Mouse (Mus musculus) liver, adult 2 months (tissue): ENCODE measurements around the gene Bcl11a. TPM values are rescaled to one million over a fixed set of nuclear protein-coding genes. Genes with fewer than 3 reads are reported as not detected.

ENCODE experiments used
- DNase-seq: peaks from one replicate; pipeline ENCODE4 v3.0.0-alpha.2; 2011; ENCODE audit warnings: low read depth, low spot score; ENCODE audit errors: extremely low read depth
- H3K27ac ChIP-seq: fragments of 200-500 bp; replicated peaks from 2 replicates; pipeline ENCODE4 v1.5.1; 2012; ENCODE audit warnings: low read depth, mild to moderate bottlenecking, control low read depth, inconsistent platforms, low read length; ENCODE audit not compliant: insufficient read depth
- H3K27me3 ChIP-seq: fragments of 200-500 bp; 2 replicates; pipeline ENCODE4 v1.6.1; 2012; ENCODE audit warnings: mild to moderate bottlenecking, moderate library complexity, low read length, inconsistent platforms; ENCODE audit not compliant: control insufficient read depth, insufficient read depth
- H3K36me3 ChIP-seq: fragments of 200-500 bp; 2 replicates; pipeline ENCODE4 v1.6.1; 2012; ENCODE audit warnings: low read length, inconsistent platforms; ENCODE audit not compliant: control insufficient read depth, insufficient read depth
- H3K4me1 ChIP-seq: fragments of 200-500 bp; 2 replicates; pipeline ENCODE4 v1.6.1; 2011; ENCODE audit warnings: low read length; ENCODE audit not compliant: control insufficient read depth, insufficient read depth
- H3K4me3 ChIP-seq: fragments of 200-500 bp; 2 replicates; pipeline ENCODE4 v1.5.1; 2011; ENCODE audit warnings: low read depth, mild to moderate bottlenecking, control low read depth, low read length, moderate library complexity; ENCODE audit not compliant: insufficient read depth
- H3K79me2 ChIP-seq: fragments of 200-500 bp; 2 replicates; pipeline ENCODE4 v1.6.1; 2012; ENCODE audit warnings: inconsistent platforms, mild to moderate bottlenecking, low read length, moderate library complexity; ENCODE audit not compliant: control insufficient read depth, insufficient read depth
- H3K9ac ChIP-seq: fragments of 200-500 bp; 2 replicates; pipeline ENCODE4 v1.6.1; 2012; ENCODE audit warnings: low read depth, mild to moderate bottlenecking, control low read depth, inconsistent platforms, low read length
- CTCF ChIP-seq: fragments of 200-500 bp; IDR thresholded peaks from 2 replicates; pipeline ENCODE4 v1.5.1; 2011; ENCODE audit warnings: low read depth, low read length, control low read depth
- POLR2A ChIP-seq: fragments of 200-500 bp; IDR thresholded peaks from 2 replicates; pipeline ENCODE4 v1.6.1; 2011; ENCODE audit warnings: low read length, control low read depth; ENCODE audit not compliant: insufficient read depth; ENCODE audit errors: extremely low read depth
- WGBS: fragments of 180-500 bp; shearing (Covaris S2); methylation state at CpG from one replicate; pipeline ENCODE4 v1.1.7; 2018; 5-methylcytosine and 5-hydroxymethylcytosine counted together
- polyA plus RNA-seq: library from polyadenylated mRNA; depleted of rRNA; stranded (reverse); fragments of >200 nt; gene quantifications from 2 replicates; pipeline ENCODE4 v1.2.3, GENCODE M21; 2012
- total RNA-seq: library from RNA; depleted of rRNA; stranded (reverse); fragments of >200 nt; gene quantifications from 2 replicates; pipeline ENCODE4 v1.2.3, GENCODE M21; 2014

Bcl11a gene
- total and polyA plus RNA-seq, 2 experiments, result 0.09 to 0.13 TPM

DNA sequence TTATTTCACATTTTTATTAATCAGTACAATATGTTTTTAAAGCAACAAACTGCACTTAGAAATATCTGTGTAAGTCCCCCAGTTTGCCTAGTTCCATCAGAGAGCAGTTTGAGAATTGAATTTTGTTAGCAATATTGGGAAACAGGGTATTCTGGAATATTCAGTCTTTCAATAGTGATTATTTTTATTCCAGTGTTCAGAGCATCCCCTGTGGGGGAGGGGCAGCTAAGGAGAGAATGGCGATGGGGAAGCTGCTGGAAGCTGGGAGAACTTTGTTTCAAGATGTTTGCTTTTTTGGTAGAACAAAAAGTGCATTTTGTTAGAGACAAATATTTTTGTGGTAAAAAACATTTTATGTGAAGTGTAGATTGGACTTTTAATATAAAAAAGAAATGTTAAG, 18.7 kb upstream of the Bcl11a start:
- Histone ChIP-seq H3K4me3 (no peak overlapping the region), H3K27ac (no peak overlapping the region), H3K36me3 (no peaks in the 10 kb centered on the region), H3K27me3 (no peaks in the 10 kb centered on the region; the same call in 1 of the 2 replicates), H3K4me1 (no peaks in the 10 kb centered on the region), H3K9ac (no peak overlapping the region), H3K79me2 (no peaks in the 10 kb centered on the region)
- TF ChIP-seq CTCF (no peak), POLR2A (no peak)
- DNase-seq, result no peak
- 22% methylated on average over 1 of the region's 1 CpGs for WGBS

DNA sequence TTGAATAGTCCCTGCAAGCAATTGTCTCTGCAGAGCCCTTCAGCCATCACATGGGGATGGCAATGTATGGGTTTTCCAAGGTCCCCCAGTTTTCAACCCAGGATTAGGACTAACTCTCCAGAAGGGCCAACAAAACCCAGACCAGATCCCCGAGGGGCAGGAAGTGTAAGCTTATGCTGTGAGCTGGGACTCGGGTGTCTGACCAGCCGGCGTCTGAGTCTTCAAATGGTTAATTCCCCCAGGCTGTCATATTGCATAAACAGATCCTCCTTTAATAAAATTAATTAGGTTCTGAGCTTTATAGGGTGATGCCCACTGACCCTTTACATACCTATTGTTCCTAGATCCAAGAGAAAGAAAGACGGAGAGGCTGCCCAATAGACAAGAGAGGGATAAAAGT, 17.4 kb upstream of the Bcl11a start:
- 11% methylated on average over 5 of the region's 5 CpGs for whole genome bisulfite sequencing
- no peak overlapping the region for H3K4me3 ChIP-seq
- H3K79me2 ChIP-seq, result no peaks in the 10 kb centered on the region
- no peak for DNase-seq
- no peak overlapping the region for H3K27ac ChIP-seq
- H3K27me3 ChIP-seq, result no peaks in the 10 kb centered on the region; the same call in 1 of the 2 replicates
- H3K9ac ChIP-seq, result no peak overlapping the region
- TF ChIP-seq POLR2A (no peak), CTCF (no peak)
- no peaks in the 10 kb centered on the region for H3K36me3 ChIP-seq
- H3K4me1 ChIP-seq, result no peaks in the 10 kb centered on the region

DNA sequence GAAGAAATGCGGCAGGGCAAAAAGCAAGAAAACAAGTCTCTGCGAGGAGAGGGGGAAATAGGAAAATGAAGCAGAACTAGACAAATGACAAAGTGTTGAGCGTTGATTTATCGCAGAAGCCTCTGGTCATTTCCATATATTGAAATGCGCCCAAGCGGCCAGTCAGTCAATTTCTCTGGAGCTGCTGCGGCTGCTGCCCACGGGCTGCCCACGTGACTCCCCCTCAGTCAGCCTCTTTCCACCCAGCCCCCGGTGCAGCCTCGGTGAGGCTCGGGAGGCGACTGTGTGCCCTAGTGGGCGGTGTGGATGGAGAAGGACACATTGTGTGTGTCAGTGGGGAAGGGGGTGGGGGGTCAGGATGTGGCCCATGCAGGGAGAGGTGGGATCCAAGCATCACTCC, 16.0 kb upstream of the Bcl11a start:
- no peak for DNase-seq
- H3K9ac ChIP-seq, result no peak overlapping the region
- no peak for TF ChIP-seq POLR2A
- 3% methylated on average over 14 of the region's 14 CpGs for WGBS
- H3K4me3 ChIP-seq, result no peak overlapping the region
- no peak overlapping the region for H3K27ac ChIP-seq
- H3K79me2 ChIP-seq, result no peaks in the 10 kb centered on the region
- H3K36me3 ChIP-seq, result no peaks in the 10 kb centered on the region
- no peaks in the 10 kb centered on the region; the same call in 1 of the 2 replicates for H3K27me3 ChIP-seq
- no peaks in the 10 kb centered on the region for H3K4me1 ChIP-seq

DNA sequence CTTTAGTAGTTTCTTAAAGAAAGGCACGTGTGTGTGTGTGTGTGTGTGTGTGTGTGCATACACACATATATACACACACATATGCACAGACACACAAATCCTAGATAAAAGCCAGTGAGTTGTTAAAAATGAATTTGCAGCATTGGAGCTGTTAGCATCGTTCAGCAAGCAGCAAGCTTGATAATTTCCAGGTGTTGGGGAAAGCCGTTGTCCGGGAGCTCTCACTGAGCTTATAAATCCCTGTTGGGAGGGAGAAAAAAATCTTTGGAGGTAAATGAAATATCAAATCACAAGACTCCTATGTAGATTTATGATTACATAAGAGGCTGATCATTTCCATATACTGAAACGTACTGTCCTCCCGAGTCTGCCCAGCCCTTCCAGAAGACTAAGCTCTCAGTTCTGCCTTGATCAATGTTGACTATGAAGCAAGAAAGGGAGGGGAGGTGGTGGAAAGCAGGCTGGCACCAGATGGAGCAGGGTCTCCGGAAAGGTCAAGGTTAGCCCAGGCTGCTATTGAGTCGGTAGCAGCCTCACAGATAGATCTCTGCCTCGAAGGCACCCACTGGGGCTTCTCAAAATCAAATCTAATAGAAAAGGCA, 15.3 kb upstream of the Bcl11a start:
- Histone ChIP-seq H3K79me2 (no peaks in the 10 kb centered on the region), H3K27me3 (no peaks in the 10 kb centered on the region; the same call in 1 of the 2 replicates), H3K27ac (no peak overlapping the region), H3K36me3 (no peaks in the 10 kb centered on the region), H3K4me1 (no peaks in the 10 kb centered on the region), H3K4me3 (no peak overlapping the region), H3K9ac (no peak overlapping the region)
- no peak for DNase-seq
- no peak for TF ChIP-seq CTCF
- TF ChIP-seq POLR2A, result no peak
- WGBS, result 33% methylated on average over 9 of the region's 9 CpGs

DNA sequence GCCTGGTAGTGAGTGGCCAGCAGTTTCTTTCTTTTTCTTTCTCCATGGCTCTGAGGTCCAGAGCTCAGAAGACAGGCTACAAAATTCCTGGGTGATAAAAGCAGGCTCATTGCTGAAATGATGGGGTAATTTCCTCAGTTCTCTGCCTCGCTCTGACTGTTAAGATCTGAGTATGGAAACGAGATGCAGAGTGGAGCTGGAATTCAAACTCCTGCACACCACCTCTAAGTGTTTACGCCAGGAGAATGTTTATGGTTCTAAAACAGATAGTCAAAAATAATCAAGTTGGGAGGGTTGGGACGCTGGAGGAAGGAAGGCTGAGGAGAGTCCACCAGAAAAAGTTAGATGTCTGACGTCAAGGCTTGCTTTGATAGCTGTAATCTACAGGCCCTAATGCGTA, 13.6 kb upstream of the Bcl11a start:
- Histone ChIP-seq H3K9ac (no peak overlapping the region), H3K27ac (no peak overlapping the region), H3K27me3 (no peaks in the 10 kb centered on the region; the same call in 1 of the 2 replicates), H3K4me3 (no peak overlapping the region), H3K36me3 (no peaks in the 10 kb centered on the region), H3K4me1 (no peaks in the 10 kb centered on the region), H3K79me2 (no peaks in the 10 kb centered on the region)
- TF ChIP-seq POLR2A (no peak), CTCF (no peak)
- DNase-seq, result no peak
- WGBS, result 77% methylated on average over 6 of the region's 6 CpGs

DNA sequence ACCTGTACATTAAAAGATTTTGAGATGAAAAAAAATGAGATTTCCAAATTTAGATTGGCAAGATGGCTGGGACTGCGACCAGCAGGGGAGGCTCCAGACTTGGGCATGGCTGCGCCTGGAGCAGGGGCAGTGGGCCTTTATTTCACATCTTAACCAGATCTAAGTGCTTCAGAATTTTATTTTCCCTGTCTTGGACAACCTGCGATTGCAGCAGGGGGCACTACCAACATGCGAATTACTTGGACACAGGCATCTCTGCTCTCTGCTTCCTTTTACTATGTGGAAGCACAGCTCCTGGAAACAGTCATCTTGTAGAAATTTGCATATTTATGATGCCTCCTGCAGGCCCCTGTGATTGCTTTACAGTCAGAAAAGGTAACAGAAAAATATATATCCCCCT, 12.5 kb upstream of the Bcl11a start:
- H3K27me3 ChIP-seq, result peaks cover 2% of the 10 kb centered on the region; the same call in 1 of the 2 replicates
- H3K27ac ChIP-seq, result no peak overlapping the region
- no peaks in the 10 kb centered on the region for H3K4me1 ChIP-seq
- TF ChIP-seq CTCF (0 out of 2 replicates have a peak, but pooled peaks have one; percentile 18), POLR2A (no peak)
- H3K79me2 ChIP-seq, result no peaks in the 10 kb centered on the region
- DNase-seq, result no peak
- no peak overlapping the region for H3K4me3 ChIP-seq
- H3K9ac ChIP-seq, result no peak overlapping the region
- 67% methylated on average over 4 of the region's 4 CpGs for WGBS
- no peaks in the 10 kb centered on the region for H3K36me3 ChIP-seq
